Mouse (Mus musculus) mesoderm, embryonic 11.5 days (tissue): ENCODE results near the gene Mup11.
"Not testable (repeated sequence)": the region's sequence is repeated elsewhere in the genome, so short reads cannot be mapped to it uniquely, and the experiment has no call there.

Source experiments
- DNase-seq: peaks from one replicate; pipeline ENCODE4 v3.0.0-alpha.2; 2012; ENCODE audit warnings: low read depth, low spot score

Gene Mup11

DNA sequence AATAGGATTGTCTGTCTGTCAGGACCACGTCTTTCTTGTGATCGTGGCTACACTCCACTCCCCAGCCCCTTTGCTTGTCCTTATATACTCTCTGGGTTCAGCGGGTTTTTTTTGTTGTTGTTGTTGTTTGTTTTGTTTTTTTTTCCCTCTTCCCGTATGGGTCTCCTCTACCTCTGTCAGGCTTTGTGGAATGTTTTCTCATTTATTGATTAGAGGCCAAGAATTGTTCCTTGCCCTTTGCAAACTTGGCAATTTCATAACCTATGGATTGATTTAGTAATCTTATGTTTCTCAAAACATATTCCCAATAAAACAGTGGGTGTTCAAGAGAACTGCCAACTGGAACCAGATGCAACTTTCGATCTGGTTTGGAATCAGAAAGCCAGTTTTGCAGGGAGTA is at the start of gene Mup11:
Gene Mup11 (minus strand): TSS at position 101 of the 400 bp plus-strand sequence.
- not testable (repeated sequence) for DNase-seq
